Mouse (Mus musculus) spleen, adult 2 months (tissue): ENCODE data around the gene Arhgap10.

Experiments used
- CTCF ChIP-seq: fragments of 200-500 bp; IDR thresholded peaks from 2 replicates; pipeline ENCODE4 v1.5.1; 2011; ENCODE audit warnings: mild to moderate bottlenecking, inconsistent platforms; ENCODE audit not compliant: insufficient read depth, insufficient read length, insufficient replicate concordance; ENCODE audit errors: extremely low read depth
- POLR2A ChIP-seq: fragments of 200-500 bp; IDR thresholded peaks from 2 replicates; pipeline ENCODE4 v1.6.1; 2011; ENCODE audit warnings: low read depth, low read length, inconsistent platforms

- TF ChIP-seq CTCF (no peak), POLR2A (no peak)
Observed at GRCm38 (mm10) chr8:77383671-77384070, 134.1 kb downstream of the Arhgap10 start.
